Mouse (Mus musculus): Measurements from ENCODE around the gene Tmem176b. TPM values are rescaled to one million over a fixed set of nuclear protein-coding genes. Genes with fewer than 3 reads are reported as not detected.
"Not testable (repeated sequence)": the region's sequence is repeated elsewhere in the genome, so short reads cannot be mapped to it uniquely, and the experiment has no call there.

Tmem176b gene
- polyA plus RNA-seq (2012; ENCODE audit: insufficient read depth, insufficient read length, missing spikeins): 992 and 1,024 TPM in 2 replicates

DNA sequence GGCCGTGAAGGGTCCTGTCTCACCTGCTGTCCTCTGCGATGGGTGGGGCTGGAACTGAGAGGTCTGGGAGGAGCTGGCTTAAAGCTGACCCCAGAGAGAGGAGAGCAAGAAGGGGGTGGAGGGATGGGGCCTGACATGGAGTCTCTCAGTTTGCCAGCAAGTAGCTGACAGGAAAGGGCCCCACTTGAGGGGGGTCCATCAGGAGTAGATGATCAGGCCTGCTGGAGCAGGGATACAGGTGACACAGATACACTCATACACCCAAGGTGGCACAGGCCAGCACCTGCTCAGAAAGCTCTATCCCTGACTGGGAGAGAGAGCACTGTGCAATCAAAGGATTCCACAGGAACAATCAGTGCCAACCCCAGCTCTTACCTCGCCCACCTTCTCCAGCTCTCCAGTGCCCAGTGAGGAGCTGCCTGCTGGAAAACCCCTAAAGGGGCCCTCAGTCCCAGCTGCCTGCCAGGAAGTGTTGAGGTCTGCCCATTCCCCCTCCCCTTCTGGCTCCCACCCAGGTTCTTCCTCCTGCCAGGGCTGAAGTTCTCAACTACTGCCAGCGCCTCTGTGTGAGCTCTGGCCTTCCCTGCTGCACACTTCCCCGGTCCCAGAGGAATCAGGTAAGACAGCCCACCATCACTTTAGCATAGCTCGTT lies at the start of gene Tmem176b:
Gene Tmem176b, minus strand, starts transcription at position 524 of the 653 bp plus-strand sequence.
- peak within 1 kb of the TSS; percentile 66 for H3K4me3 ChIP-seq (ENCODE audit: insufficient read depth, low read length)
- H3K4me1 ChIP-seq (ENCODE audit: control insufficient read depth, insufficient read depth, low read length): peaks cover 40% of the 10 kb centered on the region
- H3K27ac ChIP-seq (ENCODE audit: insufficient read depth, low read depth, low read length): peak within 1 kb of the TSS; percentile 94
- TF ChIP-seq POLR2A (IDR thresholded peaks at IDR 0.05; ENCODE audit: borderline replicate concordance, low read depth, low read length): 0 out of 2 replicates have a peak, but pooled peaks have one; percentile 17
- TF ChIP-seq CTCF (IDR thresholded peaks at IDR 0.05; ENCODE audit: low read depth, low read length): no peak

DNA sequence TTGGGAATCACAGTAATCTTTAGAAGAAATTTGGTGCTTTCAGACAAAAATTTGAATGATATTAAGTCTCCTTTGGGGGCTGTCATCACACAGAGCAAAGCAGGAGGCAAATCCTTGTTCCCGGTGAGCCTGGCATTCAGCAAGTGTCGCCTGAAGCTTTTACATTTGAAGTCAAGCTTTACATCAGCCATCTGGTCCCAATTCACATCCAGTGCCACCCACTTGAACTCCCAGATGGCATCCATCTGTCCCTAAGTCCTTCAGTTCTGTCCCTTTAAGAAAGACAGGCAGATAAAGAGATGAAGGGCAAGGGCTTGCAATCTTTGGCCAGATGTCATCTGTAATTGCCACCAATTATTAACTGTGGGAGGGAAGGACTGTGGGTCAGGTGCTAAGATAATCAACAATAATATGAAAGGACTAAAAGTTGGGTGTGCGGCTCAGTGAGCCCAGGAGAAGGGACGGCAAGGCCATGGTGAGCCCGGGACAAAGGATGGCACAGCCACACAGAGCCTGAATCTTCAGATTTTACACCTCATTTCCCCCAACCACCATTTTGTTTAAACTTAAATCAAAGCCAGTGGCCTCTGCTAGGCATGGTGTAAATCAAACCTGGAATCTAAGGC lies 35.3 kb upstream of the Tmem176b start:
- no peaks in the 10 kb centered on the region for H3K4me1 ChIP-seq (ENCODE audit: control insufficient read depth, insufficient read depth, low read length)
- TF ChIP-seq CTCF (IDR thresholded peaks at IDR 0.05; ENCODE audit: low read depth, low read length) (no peak), POLR2A (IDR thresholded peaks at IDR 0.05; ENCODE audit: borderline replicate concordance, low read depth, low read length) (no peak)
- H3K4me3 ChIP-seq (ENCODE audit: insufficient read depth, low read length): no peak overlapping the region
- H3K27ac ChIP-seq (ENCODE audit: insufficient read depth, low read depth, low read length): no peak overlapping the region

- H3K4me1 ChIP-seq (ENCODE audit: control insufficient read depth, insufficient read depth, low read length): no peaks in the 10 kb centered on the region
- H3K27ac ChIP-seq (ENCODE audit: insufficient read depth, low read depth, low read length): no peak overlapping the region
- TF ChIP-seq CTCF (IDR thresholded peaks at IDR 0.05; ENCODE audit: low read depth, low read length): no peak
Observed at GRCm38 (mm10) chr6:48875515-48875914, 34.2 kb upstream of the Tmem176b start.

GRCm38 (mm10) chr6:48874576-48874975 lies 33.3 kb upstream of the Tmem176b start:
- no peak overlapping the region for H3K4me3 ChIP-seq (ENCODE audit: insufficient read depth, low read length)
- H3K27ac ChIP-seq (ENCODE audit: insufficient read depth, low read depth, low read length): no peak overlapping the region
- no peaks in the 10 kb centered on the region for H3K4me1 ChIP-seq (ENCODE audit: control insufficient read depth, insufficient read depth, low read length)
- no peak for TF ChIP-seq CTCF (IDR thresholded peaks at IDR 0.05; ENCODE audit: low read depth, low read length)
- TF ChIP-seq POLR2A (IDR thresholded peaks at IDR 0.05; ENCODE audit: borderline replicate concordance, low read depth, low read length): no peak

More at GRCm38 (mm10) chr6:48875515-48875914, 34.2 kb upstream of the Tmem176b start:
- H3K4me3 ChIP-seq (ENCODE audit: insufficient read depth, low read length): no peak overlapping the region

- Histone ChIP-seq H3K27ac (ENCODE audit: insufficient read depth, low read depth, low read length) (no peak within 1 kb of the TSS), H3K4me3 (ENCODE audit: insufficient read depth, low read length) (no peak within 1 kb of the TSS), H3K4me1 (ENCODE audit: control insufficient read depth, insufficient read depth, low read length) (no peaks in the 10 kb centered on the region)
- TF ChIP-seq POLR2A (IDR thresholded peaks at IDR 0.05; ENCODE audit: borderline replicate concordance, low read depth, low read length): no peak
- TF ChIP-seq CTCF (IDR thresholded peaks at IDR 0.05; ENCODE audit: low read depth, low read length): no peak
Observed at GRCm38 (mm10) chr6:48872596-48872995, 31.3 kb upstream of the Tmem176b start, which contains the start of gene Aoc1. Gene Aoc1 (plus strand): TSS chr6:48872896.

- Histone ChIP-seq H3K4me3 (ENCODE audit: insufficient read depth, low read length) (no peak overlapping the region), H3K27ac (ENCODE audit: insufficient read depth, low read depth, low read length) (no peak overlapping the region), H3K4me1 (ENCODE audit: control insufficient read depth, insufficient read depth, low read length) (no peaks in the 10 kb centered on the region)
- TF ChIP-seq POLR2A (IDR thresholded peaks at IDR 0.05; ENCODE audit: borderline replicate concordance, low read depth, low read length) (no peak), CTCF (IDR thresholded peaks at IDR 0.05; ENCODE audit: low read depth, low read length) (no peak)
Observed at GRCm38 (mm10) chr6:48869774-48870173, 28.5 kb upstream of the Tmem176b start.

- no peaks in the 10 kb centered on the region for H3K4me1 ChIP-seq (ENCODE audit: control insufficient read depth, insufficient read depth, low read length)
- no peak for TF ChIP-seq POLR2A (IDR thresholded peaks at IDR 0.05; ENCODE audit: borderline replicate concordance, low read depth, low read length)
- TF ChIP-seq CTCF (IDR thresholded peaks at IDR 0.05; ENCODE audit: low read depth, low read length): no peak
- H3K27ac ChIP-seq (ENCODE audit: insufficient read depth, low read depth, low read length): no peak overlapping the region
- H3K4me3 ChIP-seq (ENCODE audit: insufficient read depth, low read length): no peak overlapping the region
Observed at GRCm38 (mm10) chr6:48867158-48867557, 25.9 kb upstream of the Tmem176b start.

- not testable (repeated sequence) for H3K27ac ChIP-seq (ENCODE audit: insufficient read depth, low read depth, low read length); H3K4me1 ChIP-seq (ENCODE audit: control insufficient read depth, insufficient read depth, low read length); H3K4me3 ChIP-seq (ENCODE audit: insufficient read depth, low read length)
Observed at GRCm38 (mm10) chr6:48866355-48866950, 25.2 kb upstream of the Tmem176b start.

GRCm38 (mm10) chr6:48865152-48865745 lies 24.0 kb upstream of the Tmem176b start:
- H3K4me3 ChIP-seq (ENCODE audit: insufficient read depth, low read length): no peak overlapping the region
- H3K27ac ChIP-seq (ENCODE audit: insufficient read depth, low read depth, low read length): no peak overlapping the region
- no peaks in the 10 kb centered on the region; the same call in 1 of the 2 replicates for H3K4me1 ChIP-seq (ENCODE audit: control insufficient read depth, insufficient read depth, low read length)
- no peak for TF ChIP-seq POLR2A (IDR thresholded peaks at IDR 0.05; ENCODE audit: borderline replicate concordance, low read depth, low read length)
- no peak for TF ChIP-seq CTCF (IDR thresholded peaks at IDR 0.05; ENCODE audit: low read depth, low read length)

GRCm38 (mm10) chr6:48864723-48865122 lies 23.4 kb upstream of the Tmem176b start:
- H3K27ac ChIP-seq (ENCODE audit: insufficient read depth, low read depth, low read length): no peak overlapping the region
- no peak overlapping the region for H3K4me3 ChIP-seq (ENCODE audit: insufficient read depth, low read length)
- no peaks in the 10 kb centered on the region; the same call in 1 of the 2 replicates for H3K4me1 ChIP-seq (ENCODE audit: control insufficient read depth, insufficient read depth, low read length)
- no peak for TF ChIP-seq POLR2A (IDR thresholded peaks at IDR 0.05; ENCODE audit: borderline replicate concordance, low read depth, low read length)
- no peak for TF ChIP-seq CTCF (IDR thresholded peaks at IDR 0.05; ENCODE audit: low read depth, low read length)
